Mouse (Mus musculus) CH12.LX (cell line): ENCODE data around the gene 2900026A02Rik. TPM values are rescaled to one million over a fixed set of nuclear protein-coding genes. Genes with fewer than 3 reads are reported as not detected.

ENCODE experiments used
- DNase-seq: peaks from one replicate; pipeline ENCODE4 v3.0.0-alpha.2; 2013; ENCODE audit errors: extremely low read depth
- H3K27ac ChIP-seq: 2 replicates; pipeline ENCODE4 v1.5.1; 2012; ENCODE audit warnings: low read depth, mild to moderate bottlenecking, control low read depth, moderate library complexity; ENCODE audit not compliant: insufficient read depth
- H3K27me3 ChIP-seq: replicated peaks from 2 replicates; pipeline ENCODE3; 2012; ENCODE audit warnings: inconsistent platforms
- H3K36me3 ChIP-seq, 2 experiments: replicated peaks in 1 of 2; 2 replicates each; pipeline versions ENCODE3 to v1.6.1; 2012; ENCODE audit warnings: inconsistent platforms in 1 of 2, low read length in 1 of 2, mild to moderate bottlenecking in 1 of 2, mixed read lengths in 1 of 2, moderate library complexity in 1 of 2; ENCODE audit not compliant: control insufficient read depth in 1 of 2, insufficient read depth in 1 of 2
- H3K4me1 ChIP-seq, 2 experiments: 2 replicates each; pipeline ENCODE4 v1.6.1; 2012; ENCODE audit warnings: inconsistent platforms in 1 of 2, moderate library complexity in 1 of 2; ENCODE audit not compliant: insufficient read depth in 2 of 2, control insufficient read depth in 1 of 2
- H3K4me2 ChIP-seq: 2 replicates; pipeline ENCODE4 v1.6.1; 2012; ENCODE audit warnings: low read depth, mild to moderate bottlenecking, control low read depth; ENCODE audit not compliant: poor library complexity, insufficient read depth, severe bottlenecking
- H3K4me3 ChIP-seq, 3 experiments: fragments of 150-350 bp in 1 of 3; sonication (generic) in 1 of 3; replicated peaks in 1 of 3; 2 replicates each; pipeline versions ENCODE3 to v1.5.1; 2011 to 2012; ENCODE audit warnings: low read depth in 2 of 3, low read length in 2 of 3, mild to moderate bottlenecking in 2 of 3, moderate library complexity in 2 of 3, control low read depth in 1 of 3, improper control_type of control experiment in 1 of 3, inconsistent platforms in 1 of 3, mixed read lengths in 1 of 3; ENCODE audit not compliant: poor library complexity in 1 of 3
- H3K79me2 ChIP-seq: replicated peaks from 2 replicates; pipeline ENCODE4 v1.6.1; 2012; ENCODE audit warnings: mild to moderate bottlenecking, moderate library complexity; ENCODE audit not compliant: control insufficient read depth, poor library complexity, insufficient read depth, severe bottlenecking; ENCODE audit errors: extremely low read depth
- H3K9ac ChIP-seq: 2 replicates; pipeline ENCODE4 v1.6.1; 2012; ENCODE audit warnings: low read depth, mild to moderate bottlenecking, control low read depth, moderate library complexity; ENCODE audit not compliant: insufficient read depth
- H3K9me3 ChIP-seq: replicated peaks from 2 replicates; pipeline ENCODE3; 2012; ENCODE audit warnings: low read length, inconsistent platforms, mixed read lengths
- BHLHE40 ChIP-seq: IDR thresholded peaks from 2 replicates; pipeline ENCODE4 v1.6.1; 2011; ENCODE audit warnings: mild to moderate bottlenecking, low read depth, low read length, improper control_type of control experiment
- CHD1 ChIP-seq: IDR thresholded peaks from 2 replicates; pipeline ENCODE4 v1.6.1; 2012; ENCODE audit warnings: low read depth, low read length, improper control_type of control experiment, inconsistent platforms
- E2F4 ChIP-seq: IDR thresholded peaks from 2 replicates; pipeline ENCODE4 v1.6.1; 2011; ENCODE audit warnings: low read depth, low read length, improper control_type of control experiment; ENCODE audit not compliant: insufficient replicate concordance
- ELF1 ChIP-seq: IDR thresholded peaks from 2 replicates; pipeline ENCODE4 v1.6.1; 2014; ENCODE audit warnings: low read depth, mild to moderate bottlenecking, inconsistent platforms, low read length, improper control_type of control experiment
- JUN ChIP-seq: IDR thresholded peaks from 2 replicates; pipeline ENCODE4 v1.6.1; 2011; ENCODE audit warnings: low read depth, mild to moderate bottlenecking, low read length, improper control_type of control experiment, moderate library complexity; ENCODE audit not compliant: insufficient read depth
- JUND ChIP-seq: conservative IDR thresholded peaks from 2 replicates; pipeline ENCODE4 v1.6.1; 2011; ENCODE audit warnings: low read depth, low read length, improper control_type of control experiment
- MAX ChIP-seq: IDR thresholded peaks from 2 replicates; pipeline ENCODE4 v1.6.1; 2011; ENCODE audit warnings: low read length, improper control_type of control experiment
- MYC ChIP-seq: IDR thresholded peaks from 2 replicates; pipeline ENCODE4 v1.6.1; 2011; ENCODE audit warnings: low read depth, mild to moderate bottlenecking, improper control_type of control experiment, low read length
- NELFE ChIP-seq: IDR thresholded peaks from 2 replicates; pipeline ENCODE4 v1.6.1; 2011; ENCODE audit warnings: low read depth, low read length, improper control_type of control experiment
- NRF1 ChIP-seq: IDR thresholded peaks from 2 replicates; pipeline ENCODE4 v1.6.1; 2014; ENCODE audit warnings: low read depth, mild to moderate bottlenecking, inconsistent platforms, low read length, improper control_type of control experiment, moderate library complexity
- PAX5 ChIP-seq: IDR thresholded peaks from 2 replicates; pipeline ENCODE4 v1.6.1; 2012; ENCODE audit warnings: low read length, inconsistent platforms, mixed read lengths
- POLR2A ChIP-seq: IDR thresholded peaks from 2 replicates; pipeline ENCODE4 v1.6.1; 2011; ENCODE audit warnings: low read depth, mild to moderate bottlenecking, improper control_type of control experiment, low read length
- RAD21 ChIP-seq: IDR thresholded peaks from 2 replicates; pipeline ENCODE4 v1.6.1; 2011; ENCODE audit warnings: low read depth, mild to moderate bottlenecking, low read length, improper control_type of control experiment, moderate library complexity
- SIN3A ChIP-seq: IDR thresholded peaks from 2 replicates; pipeline ENCODE4 v1.6.1; 2012; ENCODE audit warnings: low read length, improper control_type of control experiment, inconsistent platforms
- TBP ChIP-seq: conservative IDR thresholded peaks from 2 replicates; pipeline ENCODE4 v1.6.1; 2011; ENCODE audit warnings: low read depth, low read length, improper control_type of control experiment
- USF1 ChIP-seq: IDR thresholded peaks from 2 replicates; pipeline ENCODE4 v1.6.1; 2014; ENCODE audit warnings: low read depth, mild to moderate bottlenecking, inconsistent platforms, low read length, improper control_type of control experiment
- USF2 ChIP-seq: conservative IDR thresholded peaks from 2 replicates; pipeline ENCODE4 v1.6.1; 2011; ENCODE audit warnings: low read depth, low read length, improper control_type of control experiment
- ZC3H11A ChIP-seq: IDR thresholded peaks from 2 replicates; pipeline ENCODE4 v1.6.1; 2012; ENCODE audit warnings: low read depth, mild to moderate bottlenecking, inconsistent platforms, low read length, improper control_type of control experiment
- ZNF384 ChIP-seq: IDR thresholded peaks from 2 replicates; pipeline ENCODE4 v1.6.1; 2012; ENCODE audit warnings: low read depth, low read length, improper control_type of control experiment, inconsistent platforms
- dilution Hi-C: fragments of 300-500 bp; cut with MboI; formaldehyde crosslinking; loops from 2 replicates; pipeline ENCODE4 v1.14.3; 2020; ENCODE audit warnings: low sequenced_read_pairs; ENCODE audit not compliant: extremely low pct_unique_long_range_greater_than_20kb, extremely low pct_ligation_motif_present
- in situ Hi-C: fragments of 300-500 bp; cut with MboI; formaldehyde crosslinking; loops from 3 replicates; pipeline ENCODE4 v1.14.3; 2019; ENCODE audit warnings: low sequenced_read_pairs, low pct_ligation_motif_present, low pct_unique_long_range_greater_than_20kb, mixed read lengths
- polyA plus RNA-seq: library from polyadenylated mRNA; unstranded; fragments of >175 nt; gene quantifications from 2 replicates; pipeline ENCODE4 v1.2.1, GENCODE M21; 2012; ENCODE audit warnings: low read depth; ENCODE audit not compliant: insufficient read length
- total RNA-seq, 2 experiments: library from RNA; depleted of rRNA; stranded (reverse); fragments of 300-350 nt in 1 of 2; fragments of >200 nt in 1 of 2; gene quantifications; 2 replicates each; pipeline ENCODE4 v1.2.3; 2012 to 2014

The 2900026A02Rik gene
- total and polyA plus RNA-seq, 3 experiments, result 0.85 to 4.6 (median 0.93) TPM

DNA sequence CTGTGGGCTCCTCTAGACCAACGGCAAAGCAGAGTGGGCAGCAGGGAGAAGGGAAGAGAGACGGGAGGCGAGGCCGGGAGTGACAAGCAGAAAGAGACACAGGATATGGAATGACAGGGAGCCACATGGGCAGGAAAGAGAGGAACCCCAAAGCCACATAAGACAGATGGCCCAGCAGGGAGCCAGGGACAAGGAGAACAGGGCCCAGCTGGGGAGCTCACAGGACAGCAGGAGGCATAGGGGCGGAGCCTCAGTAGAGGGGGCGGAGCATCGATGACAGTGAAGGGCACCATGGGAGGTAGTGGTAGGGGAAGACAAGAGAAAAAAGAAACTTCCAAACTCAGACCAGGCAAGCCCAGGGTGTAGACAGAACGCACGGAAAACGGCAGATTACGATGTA, 55.6 kb downstream of the 2900026A02Rik start:
- no peaks in the 10 kb centered on the region for H3K36me3 ChIP-seq
- H3K27ac ChIP-seq, result 0 out of 2 replicates have a peak overlapping the region, but pooled peaks have one; percentile 9
- no peak overlapping the region for H3K9ac ChIP-seq
- H3K9me3 ChIP-seq, result peaks cover 6% of the 10 kb centered on the region
- H3K4me3 ChIP-seq, result no peak overlapping the region
- H3K27me3 ChIP-seq, result no peaks in the 10 kb centered on the region
- in situ Hi-C loops, result loop anchor here (5.0 kb wide), 1 partner anchor 58 kb away; no protein-coding TSS in a partner anchor
- dilution Hi-C loops, result no loop called here
- DNase-seq, result no peak
- no peak for TF ChIP-seq BHLHE40
- H3K4me2 ChIP-seq, result no peak overlapping the region
- H3K79me2 ChIP-seq, result no peaks in the 10 kb centered on the region
- H3K4me1 ChIP-seq, result peaks cover 2 to 55% of the 10 kb centered on the region in 2 experiments; a peak in 2 of 4 replicates

DNA sequence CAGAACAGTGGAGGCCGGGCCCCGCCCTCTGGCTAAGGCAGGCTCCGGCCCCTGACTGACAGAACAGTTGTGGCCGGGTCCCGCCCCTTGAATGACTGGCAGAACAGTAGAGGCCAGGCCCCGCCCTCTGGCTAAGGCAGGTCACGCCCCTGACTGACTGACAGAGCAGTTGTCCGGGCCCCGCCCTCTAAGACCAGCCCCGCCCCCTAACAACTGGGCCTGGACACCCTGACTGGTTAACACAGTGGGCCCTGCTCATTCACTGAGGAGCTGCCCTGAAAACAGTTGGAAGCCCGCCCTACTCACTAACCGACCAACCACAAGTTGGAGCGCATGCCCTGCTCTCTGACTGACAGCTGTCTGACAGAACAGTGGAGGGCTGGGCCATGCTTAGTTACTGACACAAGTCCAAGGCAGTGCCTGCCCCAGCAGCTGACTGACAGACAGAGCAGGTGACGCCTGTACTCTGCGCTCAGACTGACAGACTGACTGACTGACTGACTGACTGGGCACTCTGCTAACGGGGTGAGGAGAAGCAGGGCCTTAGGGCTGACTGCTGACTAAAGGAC, 56.1 kb downstream of the 2900026A02Rik start:
- peak; percentile 98 for DNase-seq
- no peaks in the 10 kb centered on the region for H3K79me2 ChIP-seq
- peaks cover 2 to 60% of the 10 kb centered on the region in 2 experiments; a peak in 2 of 4 replicates for H3K4me1 ChIP-seq
- dilution Hi-C loops, result no loop called here
- in situ Hi-C loops, result loop anchor here (5.0 kb wide), 1 partner anchor 58 kb away; no protein-coding TSS in a partner anchor
- 0 out of 2 replicates have a peak overlapping the region, but pooled peaks have one; percentile 9 for H3K27ac ChIP-seq
- H3K27me3 ChIP-seq, result no peaks in the 10 kb centered on the region
- H3K36me3 ChIP-seq, result peaks cover 0 to 4% of the 10 kb centered on the region in 2 experiments
- no peak overlapping the region for H3K9ac ChIP-seq
- H3K9me3 ChIP-seq, result peaks cover 4% of the 10 kb centered on the region
- H3K4me3 ChIP-seq, result no peak overlapping the region
- TF ChIP-seq NRF1 (peak; percentile 62), ZC3H11A (no peak), JUND (no peak), SIN3A (0 out of 2 replicates have a peak, but pooled peaks have one; percentile 28), MYC (no peak), MAX (peak; percentile 45; the same call in 1 of the 2 replicates), ELF1 (no peak), POLR2A (no peak)
- no peak overlapping the region for H3K4me2 ChIP-seq

DNA sequence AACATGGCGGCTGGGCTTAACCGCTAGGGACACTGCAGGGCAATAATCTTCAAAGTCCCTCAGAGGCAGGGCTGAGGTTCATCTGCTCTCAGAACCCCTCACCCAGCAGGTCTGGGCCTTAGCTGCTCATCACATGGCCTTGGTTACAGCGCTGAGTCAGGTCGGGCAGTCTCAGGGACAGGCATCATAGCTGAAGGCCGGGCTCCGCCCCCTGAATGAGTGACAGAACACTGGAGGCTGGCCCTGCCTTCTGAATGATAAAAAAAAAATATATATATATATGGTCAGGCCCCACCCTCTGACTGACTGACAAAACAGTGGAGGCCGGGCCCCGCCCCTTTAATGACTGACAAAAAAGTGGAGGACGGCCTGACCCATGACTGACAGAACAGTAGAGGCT, 56.6 kb downstream of the 2900026A02Rik start:
- TF ChIP-seq JUN (no peak), POLR2A (0 out of 2 replicates have a peak, but pooled peaks have one; percentile 30), USF1 (no peak), CHD1 (no peak), USF2 (no peak), ZNF384 (peak; percentile 54), NELFE (no peak), RAD21 (no peak), E2F4 (no peak), TBP (no peak), SIN3A (no peak), PAX5 (no peak)
- TF ChIP-seq, all 38 proteins: peak for 2
- peak; percentile 95 for DNase-seq
- Histone ChIP-seq H3K4me3 (peak overlapping the region in 1 of 3 experiments; percentile 37), H3K4me1 (peaks cover 2 to 65% of the 10 kb centered on the region in 2 experiments; a peak in 2 of 4 replicates), H3K9me3 (no peaks in the 10 kb centered on the region), H3K4me2 (no peak overlapping the region), H3K9ac (no peak overlapping the region), H3K27me3 (no peaks in the 10 kb centered on the region), H3K79me2 (no peaks in the 10 kb centered on the region), H3K27ac (peak overlapping the region; percentile 59), H3K36me3 (peaks cover 0 to 5% of the 10 kb centered on the region in 2 experiments)
- in situ Hi-C loops (no loop called here), dilution Hi-C loops (no loop called here)
